Mouse (Mus musculus) MEL (cell line): ENCODE measurements around the gene Zfp212. TPM values are rescaled to one million over a fixed set of nuclear protein-coding genes. Genes with fewer than 3 reads are reported as not detected.

Experiments used
- DNase-seq: peaks from one replicate; pipeline ENCODE4 v3.0.0; 2011; ENCODE audit warnings: low read depth, low spot score
- H3K27ac ChIP-seq: 2 replicates; pipeline ENCODE4 v1.5.1; 2012; ENCODE audit warnings: low read depth, mild to moderate bottlenecking, control low read depth, low read length, moderate library complexity; ENCODE audit not compliant: control insufficient read depth
- H3K27me3 ChIP-seq, 2 experiments: fragments of 150-350 bp in 1 of 2; sonication (generic) in 1 of 2; 2 replicates each; pipeline ENCODE4 v1.6.1; 2012; ENCODE audit warnings: low read length in 2 of 2, mild to moderate bottlenecking in 2 of 2, improper control_type of control experiment in 1 of 2, moderate library complexity in 1 of 2; ENCODE audit not compliant: insufficient read depth in 2 of 2, control insufficient read depth in 1 of 2
- H3K36me3 ChIP-seq, 2 experiments: 2 replicates each; pipeline ENCODE4 v1.6.1; 2012 to 2014; ENCODE audit warnings: low read length in 2 of 2, improper control_type of control experiment in 1 of 2, inconsistent platforms in 1 of 2, mild to moderate bottlenecking in 1 of 2; ENCODE audit not compliant: insufficient read depth in 2 of 2, control insufficient read depth in 1 of 2
- H3K4me1 ChIP-seq, 2 experiments: fragments of 150-350 bp in 1 of 2; sonication (generic) in 1 of 2; 2 replicates each; pipeline ENCODE4 v1.6.1; 2012; ENCODE audit warnings: low read length in 2 of 2, improper control_type of control experiment in 1 of 2, mild to moderate bottlenecking in 1 of 2; ENCODE audit not compliant: insufficient read depth in 2 of 2, control insufficient read depth in 1 of 2
- H3K4me3 ChIP-seq, 2 experiments: fragments of 150-350 bp in 1 of 2; sonication (generic) in 1 of 2; 2 replicates each; pipeline ENCODE4 v1.5.1; 2012; ENCODE audit warnings: low read depth in 2 of 2, low read length in 2 of 2, mild to moderate bottlenecking in 2 of 2, moderate library complexity in 2 of 2, control low read depth in 1 of 2, improper control_type of control experiment in 1 of 2; ENCODE audit not compliant: control insufficient read depth in 1 of 2, insufficient read depth in 1 of 2
- H3K79me2 ChIP-seq: 2 replicates; pipeline ENCODE4 v1.6.1; 2012; ENCODE audit warnings: mild to moderate bottlenecking, low read length, moderate library complexity; ENCODE audit not compliant: control insufficient read depth, poor library complexity, insufficient read depth
- H3K9ac ChIP-seq: 2 replicates; pipeline ENCODE4 v1.6.1; 2012; ENCODE audit warnings: low read depth, mild to moderate bottlenecking, control low read depth, low read length, moderate library complexity; ENCODE audit not compliant: control insufficient read depth, poor library complexity, severe bottlenecking
- H3K9me3 ChIP-seq: fragments of 150-350 bp; sonication (generic); replicated peaks from 2 replicates; pipeline ENCODE4 v1.6.1; 2012; ENCODE audit warnings: mild to moderate bottlenecking, low read length, improper control_type of control experiment, moderate library complexity; ENCODE audit not compliant: insufficient read depth
- E2F4 ChIP-seq: IDR thresholded peaks from 2 replicates; pipeline ENCODE4 v1.6.1; 2011; ENCODE audit warnings: low read depth, low read length, improper control_type of control experiment, borderline replicate concordance
- ELF1 ChIP-seq: IDR thresholded peaks from 2 replicates; pipeline ENCODE4 v1.6.1; 2014; ENCODE audit warnings: low read depth, mild to moderate bottlenecking, inconsistent platforms, low read length, improper control_type of control experiment, moderate library complexity
- EP300 ChIP-seq, 2 experiments: IDR thresholded peaks; 2 replicates each; pipeline ENCODE4 v1.6.1; 2011; ENCODE audit warnings: improper control_type of control experiment in 2 of 2, low read length in 2 of 2, low read depth in 1 of 2, mild to moderate bottlenecking in 1 of 2
- ETS1 ChIP-seq: IDR thresholded peaks from 2 replicates; pipeline ENCODE4 v1.6.1; 2012; ENCODE audit warnings: low read depth, mild to moderate bottlenecking, inconsistent platforms, low read length, improper control_type of control experiment, moderate library complexity
- GABPA ChIP-seq: IDR thresholded peaks from 2 replicates; pipeline ENCODE4 v1.6.1; 2012; ENCODE audit warnings: low read depth, mild to moderate bottlenecking, inconsistent platforms, low read length, improper control_type of control experiment, moderate library complexity
- JUND ChIP-seq: IDR thresholded peaks from 2 replicates; pipeline ENCODE4 v1.6.1; 2011; ENCODE audit warnings: low read depth, mild to moderate bottlenecking, improper control_type of control experiment, low read length
- KAT2A ChIP-seq: conservative IDR thresholded peaks from 2 replicates; pipeline ENCODE4 v1.6.1; 2012; ENCODE audit warnings: low read depth, low read length, improper control_type of control experiment, inconsistent platforms
- MAFK ChIP-seq: IDR thresholded peaks from 2 replicates; pipeline ENCODE4 v1.6.1; 2011; ENCODE audit warnings: low read depth, mild to moderate bottlenecking, low read length, improper control_type of control experiment, borderline replicate concordance
- MAZ ChIP-seq: IDR thresholded peaks from 2 replicates; pipeline ENCODE4 v1.6.1; 2012; ENCODE audit warnings: low read depth, mild to moderate bottlenecking, inconsistent platforms, low read length, improper control_type of control experiment
- MEF2A ChIP-seq: IDR thresholded peaks from 2 replicates; pipeline ENCODE4 v1.6.1; 2014; ENCODE audit warnings: low read depth, mild to moderate bottlenecking, inconsistent platforms, low read length, improper control_type of control experiment; ENCODE audit not compliant: poor library complexity, insufficient replicate concordance, severe bottlenecking; ENCODE audit errors: extremely low read depth
- POLR2A ChIP-seq, 2 experiments: IDR thresholded peaks; 2 replicates each; pipeline ENCODE4 v1.6.1; 2011 to 2012; ENCODE audit warnings: low read length in 2 of 2, mild to moderate bottlenecking in 2 of 2, control low read depth in 1 of 2, improper control_type of control experiment in 1 of 2, low read depth in 1 of 2, moderate library complexity in 1 of 2; ENCODE audit not compliant: control insufficient read depth in 1 of 2, insufficient read depth in 1 of 2, poor library complexity in 1 of 2
- RAD21 ChIP-seq: IDR thresholded peaks from 2 replicates; pipeline ENCODE4 v1.6.1; 2011; ENCODE audit warnings: mild to moderate bottlenecking, low read depth, low read length, improper control_type of control experiment
- SIN3A ChIP-seq: IDR thresholded peaks from 2 replicates; pipeline ENCODE4 v1.6.1; 2012; ENCODE audit warnings: low read length, improper control_type of control experiment, inconsistent platforms
- TBP ChIP-seq: IDR thresholded peaks from 2 replicates; pipeline ENCODE4 v1.8.0; 2011; ENCODE audit warnings: low read depth, low read length, improper control_type of control experiment
- ZC3H11A ChIP-seq: IDR thresholded peaks from 2 replicates; pipeline ENCODE4 v1.6.1; 2012; ENCODE audit warnings: low read depth, mild to moderate bottlenecking, inconsistent platforms, low read length, improper control_type of control experiment
- ZNF384 ChIP-seq: IDR thresholded peaks from 2 replicates; pipeline ENCODE4 v1.6.1; 2012; ENCODE audit warnings: low read depth, mild to moderate bottlenecking, inconsistent platforms, low read length, improper control_type of control experiment
- polyA plus RNA-seq, 2 experiments: library from polyadenylated mRNA; stranded (reverse) in 1 of 2; unstranded in 1 of 2; fragments of >175 nt in 1 of 2; fragments of >200 nt in 1 of 2; gene quantifications; 2 replicates each; pipeline versions ENCODE4 v1.2.1 to v1.2.4; 2012; ENCODE audit warnings: low replicate concordance in 2 of 2, low read depth in 1 of 2; ENCODE audit not compliant: insufficient read length in 2 of 2, insufficient read depth in 1 of 2, missing spikeins in 1 of 2
- total RNA-seq: library from RNA; depleted of rRNA; stranded (reverse); fragments of 300-350 nt; gene quantifications from 2 replicates; pipeline ENCODE4 v1.2.3, GENCODE M21; 2012

The Zfp212 gene
- total and polyA plus RNA-seq, 3 experiments, result 7.4 to 17.5 TPM; not detected in 1

DNA sequence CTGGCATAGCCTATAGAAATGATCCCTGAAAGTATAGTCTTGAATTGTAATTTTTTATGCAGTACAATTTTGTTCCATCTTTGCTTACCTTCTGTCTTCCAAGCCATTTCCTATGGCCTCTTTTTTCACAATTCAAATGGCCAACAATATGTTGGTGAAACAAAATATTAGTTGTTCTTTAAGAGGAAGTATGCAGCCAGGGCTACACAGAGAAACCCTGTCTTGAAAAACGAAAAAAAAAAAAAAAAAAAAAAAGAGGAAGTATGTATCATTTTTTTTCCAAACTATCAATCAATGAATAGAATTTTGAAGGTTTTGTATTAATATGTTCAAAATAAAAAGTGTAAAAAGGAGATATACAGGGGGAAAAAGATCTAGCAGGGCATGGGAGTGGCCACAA, 8.6 kb upstream of the Zfp212 start:
- Histone ChIP-seq H3K36me3 (peaks cover 0 to 6% of the 10 kb centered on the region in 2 experiments; a peak in 2 of 4 replicates), H3K27ac (no peak overlapping the region), H3K9ac (no peak overlapping the region), H3K27me3 (no peaks in the 10 kb centered on the region), H3K9me3 (no peaks in the 10 kb centered on the region), H3K4me1 (peaks cover 0 to 5% of the 10 kb centered on the region in 2 experiments; a peak in 1 of 4 replicates), H3K4me3 (no peak overlapping the region)
- no peak for DNase-seq
- 0 out of 2 replicates have a peak, but pooled peaks have one; percentile 19 for TF ChIP-seq SIN3A
- no peak for TF ChIP-seq EP300 (IDR thresholded peaks at IDR 0.05; ENCODE audit: low read depth in 1 of 2, low read length in 2 of 2)
- TF ChIP-seq ZNF384, result peak; percentile 96
- TF ChIP-seq, all 39 proteins: peak for 2
- H3K79me2 ChIP-seq, result no peaks in the 10 kb centered on the region

DNA sequence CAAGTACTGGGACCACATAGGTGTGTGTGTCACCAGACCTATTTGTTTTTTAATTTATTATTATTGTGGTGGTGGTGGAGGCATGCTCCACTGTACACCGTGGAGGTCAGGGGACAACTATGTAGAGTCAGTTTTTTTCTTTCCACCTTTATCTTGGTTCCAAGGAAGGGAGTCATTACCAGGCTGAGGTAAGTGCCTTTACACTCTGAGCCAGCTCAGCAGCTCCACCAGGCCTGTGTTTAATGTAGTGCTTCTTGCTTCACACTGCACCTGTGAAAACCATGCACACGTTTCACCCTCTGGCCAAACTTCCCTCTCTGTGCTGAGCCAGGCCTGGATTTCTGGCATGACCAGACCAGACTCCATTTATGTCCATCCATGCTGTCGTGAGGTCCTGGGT, 7.3 kb upstream of the Zfp212 start:
- no peak overlapping the region for H3K27ac ChIP-seq
- TF ChIP-seq SIN3A (no peak), GABPA (no peak), ZC3H11A (no peak), JUND (no peak), MAZ (no peak), MEF2A (no peak), RAD21 (no peak), E2F4 (no peak), TBP (no peak), KAT2A (no peak), POLR2A (IDR thresholded peaks at IDR 0.05; ENCODE audit: control insufficient read depth in 1 of 2, insufficient read depth in 1 of 2, low read depth in 1 of 2, low read length in 2 of 2, poor library complexity in 1 of 2) (no peak), ETS1 (no peak), ELF1 (no peak), MAFK (no peak)
- TF ChIP-seq, all 39 proteins: peak for 0
- Histone ChIP-seq H3K4me3 (no peak overlapping the region), H3K9me3 (no peaks in the 10 kb centered on the region), H3K36me3 (peaks cover 0 to 12% of the 10 kb centered on the region in 2 experiments; a peak in 2 of 4 replicates), H3K9ac (no peak overlapping the region), H3K79me2 (no peaks in the 10 kb centered on the region), H3K27me3 (no peaks in the 10 kb centered on the region), H3K4me1 (peaks cover 6 to 11% of the 10 kb centered on the region in 2 experiments; a peak in 3 of 4 replicates)
- DNase-seq, result no peak
